Mouse (Mus musculus) adrenal gland, postnatal 25 days (tissue): ENCODE data around the gene Cdyl. TPM values are rescaled to one million over a fixed set of nuclear protein-coding genes. Genes with fewer than 3 reads are reported as not detected.

ENCODE experiments used
- total RNA-seq: library from RNA; stranded (reverse); gene quantifications from 2 replicates; pipeline ENCODE4 v1.2.3, GENCODE M21; 2021

The Cdyl gene
- total RNA-seq, 1 experiment from 2014 or later, result 33.6 TPM

Other genes with a start within 250 kb of the Cdyl start
- gene Rpp40, start 246.5 kb downstream of the Cdyl start, total RNA-seq, result 19.0 and 20.7 TPM in 2 replicates